Mouse (Mus musculus): ENCODE measurements at regions not wholly inside any gene's neighbourhood (a gene's known extent, or its start where the extent isn't known, plus 50 kb on each side); places are given as distances from the start of the nearest gene placed in this dataset.

- DNase-seq: no peak
- intact Hi-C loops (cut with DNase I): no loop called here
These were observed 263.5 kb downstream of the Tecrl start for GRCm38 (mm10) chr5:83091483-83091882.

DNA sequence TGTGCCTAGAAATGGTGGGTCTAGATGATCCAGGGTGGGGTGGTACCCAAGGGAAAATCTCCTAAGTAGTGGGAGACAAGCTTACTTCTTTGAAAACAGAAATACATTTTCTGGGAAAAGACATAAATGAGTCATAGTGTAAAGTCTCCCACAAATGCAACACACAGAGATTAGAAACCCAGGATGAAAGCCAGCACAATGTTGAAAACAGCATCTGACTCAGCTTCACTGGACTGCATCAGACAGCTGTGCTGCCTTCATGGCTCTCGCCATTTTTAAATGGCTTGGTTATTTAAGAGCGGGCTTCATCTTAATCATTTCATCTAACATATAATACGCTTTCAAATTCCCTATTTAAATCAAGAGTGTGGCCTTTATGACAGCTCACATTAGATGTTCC is 300.2 kb downstream of the Tecrl start:
- DNase-seq: peak in 1 of 2 experiments; percentile 2
- intact Hi-C loops (cut with DNase I): no loop called here

DNA sequence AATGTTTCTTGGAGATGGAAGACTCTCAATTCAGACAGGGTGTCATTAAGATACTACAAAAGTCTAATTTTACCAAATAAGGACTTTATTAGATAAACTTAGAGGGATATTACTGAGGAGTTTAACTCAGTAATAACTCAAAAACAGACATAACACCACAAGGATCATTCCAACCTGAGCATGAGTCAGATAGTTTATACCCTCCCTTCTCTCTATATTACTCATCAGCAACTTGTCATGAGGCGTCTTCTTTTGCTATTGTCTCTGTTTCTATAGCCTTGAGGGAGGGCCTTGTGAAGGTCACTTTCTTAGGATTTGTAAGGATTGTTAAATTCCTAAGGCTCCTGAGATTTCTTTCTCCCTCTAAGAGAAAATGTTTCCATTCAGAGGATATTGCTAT is 307.8 kb downstream of the Tecrl start:
- no peak for DNase-seq
- intact Hi-C loops (cut with DNase I): no loop called here

DNA sequence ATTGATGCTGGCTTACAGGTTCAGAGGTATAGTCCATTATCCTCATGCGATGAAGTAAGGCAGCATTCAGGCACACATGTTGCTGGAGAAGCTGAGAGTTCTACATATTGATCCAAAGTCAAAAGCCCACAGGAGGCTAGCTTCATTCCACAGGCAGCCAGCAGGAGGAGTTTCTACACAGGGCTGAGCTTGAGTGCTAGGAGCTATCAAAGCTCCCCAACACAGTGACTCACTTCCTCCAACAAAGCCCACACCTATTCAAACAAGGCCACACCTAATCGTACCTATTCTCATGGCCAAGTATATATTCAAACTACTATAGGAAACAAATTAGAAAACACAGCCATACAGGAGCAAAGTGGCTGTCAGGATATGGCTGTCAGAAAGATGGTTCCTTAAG is 325.3 kb downstream of the Tecrl start:
- DNase-seq: no peak
- intact Hi-C loops (cut with DNase I): no loop called here

GRCm38 (mm10) chr5:83006038-83006437 is 349.0 kb downstream of the Tecrl start:
- intact Hi-C loops (cut with DNase I): no loop called here
- DNase-seq: no peak

DNA sequence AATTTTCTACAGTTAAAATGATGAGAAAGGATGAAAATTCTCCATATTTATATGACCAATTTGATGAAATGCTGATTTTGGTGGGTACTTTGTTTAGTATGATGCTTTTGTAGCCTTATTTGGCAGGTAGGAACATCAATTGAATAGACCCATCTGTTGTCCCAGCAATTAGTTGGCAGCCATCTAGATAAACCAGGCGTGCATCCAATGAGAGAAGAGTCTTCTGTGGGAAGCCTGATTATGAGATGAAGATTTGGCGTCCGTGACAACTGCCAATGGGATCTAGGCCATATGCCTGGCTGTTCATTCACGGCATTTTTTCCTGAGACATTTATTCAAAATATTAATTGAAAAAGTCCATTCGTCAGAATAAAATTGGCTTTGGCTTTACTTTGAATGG is 365.9 kb downstream of the Tecrl start:
- intact Hi-C loops (cut with DNase I): no loop called here
- DNase-seq: no peak

GRCm38 (mm10) chr5:82969315-82969714 is 385.7 kb downstream of the Tecrl start:
- no peak for DNase-seq
- intact Hi-C loops (cut with DNase I): no loop called here

GRCm38 (mm10) chr5:82966824-82967223 is 388.2 kb downstream of the Tecrl start:
- intact Hi-C loops (cut with DNase I): no loop called here
- DNase-seq: no peak

DNA sequence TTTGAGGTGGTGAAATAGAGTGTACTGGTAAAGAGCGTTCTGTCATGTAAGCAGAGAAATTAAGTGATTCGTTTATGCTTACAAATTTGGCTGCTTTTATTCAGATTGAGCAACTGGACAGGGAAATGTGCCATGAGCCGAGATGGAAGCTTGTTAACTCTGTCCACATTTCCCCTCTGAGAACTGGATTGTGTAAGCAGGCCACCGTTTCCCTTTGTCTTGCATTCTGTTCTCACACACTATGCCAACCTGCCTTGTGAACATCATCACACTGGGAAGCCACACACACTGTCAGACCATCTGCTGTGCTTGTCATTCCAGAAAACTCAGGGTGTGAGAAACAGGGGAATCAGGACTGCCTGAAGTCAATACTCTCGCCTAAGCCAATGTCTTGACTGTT is 388.8 kb downstream of the Tecrl start:
- intact Hi-C loops (cut with DNase I): no loop called here
- DNase-seq: peak; percentile 40 to 44

GRCm38 (mm10) chr5:82964513-82964912 is 390.5 kb downstream of the Tecrl start:
- intact Hi-C loops (cut with DNase I): no loop called here
- no peak for DNase-seq

DNA sequence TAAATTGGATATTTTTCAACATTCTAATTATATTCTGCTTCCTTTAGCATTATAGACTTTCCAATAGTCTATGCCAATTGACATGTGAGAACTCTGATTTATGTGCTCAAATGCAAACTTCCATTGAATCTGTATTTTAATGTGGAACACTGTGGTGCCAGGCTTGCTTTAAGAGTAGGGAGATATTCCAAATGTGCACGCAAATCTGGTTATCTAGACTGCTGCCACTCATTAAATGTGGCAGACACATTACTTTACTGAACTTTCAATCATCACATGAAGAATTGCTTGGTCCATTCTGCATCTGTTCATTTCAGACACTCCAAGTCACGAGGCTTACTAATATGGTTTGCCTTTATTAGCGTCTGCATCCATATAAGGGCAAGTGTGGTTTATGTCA is 399.0 kb downstream of the Tecrl start:
- no peak for DNase-seq
- intact Hi-C loops (cut with DNase I): no loop called here

DNA sequence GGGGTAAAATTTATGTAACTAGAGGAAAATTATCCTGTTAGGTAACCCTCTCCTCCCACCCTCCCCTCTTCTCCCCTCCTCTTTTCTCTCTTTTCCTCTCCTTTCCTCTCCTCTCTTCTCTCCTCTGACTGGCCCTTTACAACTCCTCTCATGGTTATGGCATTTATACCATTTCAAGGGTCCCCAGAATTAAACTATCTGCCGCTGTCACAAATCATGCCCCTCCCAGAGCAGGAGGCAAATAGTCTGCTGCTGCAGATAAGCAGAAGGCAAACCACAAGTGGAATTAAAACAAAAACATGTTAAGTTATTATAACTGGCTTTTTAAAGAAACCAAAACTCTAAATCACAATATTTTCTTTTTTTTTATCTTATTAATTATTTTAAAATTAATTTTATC is 407.9 kb downstream of the Tecrl start:
- intact Hi-C loops (cut with DNase I): no loop called here
- DNase-seq: no peak

GRCm38 (mm10) chr5:82939786-82940185 is 415.2 kb downstream of the Tecrl start:
- intact Hi-C loops (cut with DNase I): no loop called here
- DNase-seq: no peak

- intact Hi-C loops (cut with DNase I): no loop called here
- no peak for DNase-seq
These were observed 455.6 kb downstream of the Tecrl start for GRCm38 (mm10) chr5:82899347-82899746.

DNA sequence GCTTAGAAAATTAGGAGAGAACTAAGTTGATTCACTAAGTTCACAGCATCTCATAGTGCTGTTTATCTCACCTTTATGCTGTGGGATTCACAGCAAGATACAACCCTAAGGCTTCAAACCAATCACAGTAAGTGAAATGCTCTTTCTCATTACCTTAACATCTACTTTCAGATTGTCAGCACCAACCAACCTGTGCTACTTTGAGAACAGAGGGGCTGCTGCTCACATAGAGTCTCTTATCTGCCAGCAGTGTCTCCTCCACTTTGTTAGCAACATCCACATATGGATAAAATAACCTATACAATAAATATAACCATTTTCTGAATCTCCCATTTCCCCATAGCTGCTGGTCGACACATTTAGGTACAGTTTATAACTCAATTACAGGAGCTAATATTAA is 456.1 kb downstream of the Tecrl start:
- no peak for DNase-seq
- intact Hi-C loops (cut with DNase I): no loop called here

- DNase-seq: no peak
- intact Hi-C loops (cut with DNase I): no loop called here
These were observed 456.6 kb downstream of the Tecrl start for GRCm38 (mm10) chr5:82898389-82898788.

DNA sequence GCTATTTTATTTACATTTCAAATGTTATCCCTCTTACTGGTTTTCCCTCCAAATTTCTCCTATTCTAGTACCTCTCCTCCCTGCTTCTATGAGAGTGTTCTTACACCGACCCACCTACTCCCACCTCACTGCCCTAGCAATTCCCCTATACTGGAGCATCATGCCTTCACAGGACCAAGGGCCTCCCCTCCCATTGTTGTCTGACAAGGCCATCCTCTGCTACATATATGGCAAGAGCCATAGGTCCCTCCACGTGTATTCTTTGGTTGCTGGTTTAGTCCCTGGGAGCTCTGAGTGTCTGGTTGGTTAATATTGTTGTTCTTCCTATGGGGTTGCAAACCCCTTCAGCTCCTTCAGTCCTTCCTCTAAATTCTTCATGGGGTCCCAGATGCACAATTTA is 485.7 kb downstream of the Tecrl start:
- intact Hi-C loops (cut with DNase I): no loop called here
- DNase-seq: no peak

- intact Hi-C loops (cut with DNase I): no loop called here
- DNase-seq: no peak
These were observed 490.6 kb downstream of the Tecrl start for GRCm38 (mm10) chr5:82864347-82864746.

DNA sequence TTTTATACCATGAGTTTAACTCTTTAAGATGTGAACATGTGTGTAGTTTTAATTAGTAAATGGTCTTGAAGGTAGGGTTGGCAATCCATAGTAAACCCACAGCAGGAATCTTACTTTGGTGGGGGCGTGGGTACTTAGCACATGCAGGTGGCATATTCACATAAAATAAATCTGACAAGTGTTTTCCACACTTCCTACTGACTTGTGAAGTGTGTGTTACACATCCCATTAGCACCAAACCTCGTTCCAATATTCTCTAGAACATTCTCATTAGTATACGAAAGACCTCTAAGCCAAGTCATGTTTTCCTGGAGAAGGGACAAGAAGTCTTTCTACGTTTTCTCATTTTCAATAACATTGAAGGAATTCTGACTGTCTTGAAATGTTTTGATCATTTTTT is 529.7 kb downstream of the Tecrl start:
- intact Hi-C loops (cut with DNase I): no loop called here
- DNase-seq: no peak

GRCm38 (mm10) chr5:82793197-82793596 is 561.8 kb downstream of the Tecrl start:
- intact Hi-C loops (cut with DNase I): no loop called here
- DNase-seq: no peak

Data from heart, postnatal 36 days (tissue).